8 mouse cellular contexts compared by ENCODE assay signal in genomic region chr10:117417772-117418667, GRCm38 (mm10). TPM values are rescaled to one million over a fixed set of nuclear protein-coding genes. Genes with fewer than 3 reads are reported as not detected.
A peak's percentile ranks its signal among the peaks of the same experiment; 100 is the strongest.
DNase-seq lines count a peak whose midpoint lies in the region; ATAC-seq lines count a peak whose summit lies in the region.

No protein-coding gene starts in this region.

- peak; percentile 79 for ATAC-seq in common myeloid progenitor, adult 5-6 weeks (replicated peaks; ENCODE audit: low read depth, poor library complexity, severe bottlenecking)
- ATAC-seq in midbrain, embryonic 15.5 days (replicated peaks) = peak; percentile 63

- peak overlapping the region; percentile 51 for H3K4me2 ChIP-seq in midbrain, embryonic 15.5 days

- no peaks in the 10 kb centered on the region for H3K9me3 ChIP-seq in hindbrain, embryonic 10.5 days
- no peaks in the 10 kb centered on the region for H3K9me3 ChIP-seq in midbrain, embryonic 15.5 days

- peaks cover 30% of the 10 kb centered on the region for H3K4me1 ChIP-seq in hindbrain, embryonic 10.5 days (replicated peaks)
- peaks cover 20% of the 10 kb centered on the region for H3K4me1 ChIP-seq in midbrain, embryonic 15.5 days

- no peaks in the 10 kb centered on the region for H3K36me3 ChIP-seq in hindbrain, embryonic 10.5 days
- no peaks in the 10 kb centered on the region for H3K36me3 ChIP-seq in midbrain, embryonic 15.5 days (replicated peaks)

- H3K9ac ChIP-seq in midbrain, embryonic 15.5 days = no peak overlapping the region

- peak overlapping the region; percentile 43 for H3K4me3 ChIP-seq in hindbrain, embryonic 10.5 days
- H3K4me3 ChIP-seq in midbrain, embryonic 15.5 days = peak overlapping the region; percentile 24

- whole genome bisulfite sequencing in hindbrain, embryonic 10.5 days = 29% methylated on average over 18 of the region's 18 CpGs
- WGBS in midbrain, embryonic 15.5 days = 26% methylated on average over 18 of the region's 18 CpGs

- H3K27me3 ChIP-seq in hindbrain, embryonic 10.5 days (ENCODE audit: insufficient read depth, poor library complexity, severe bottlenecking) = peaks cover 5% of the 10 kb centered on the region; the same call in 1 of the 2 replicates
- H3K27me3 ChIP-seq in midbrain, embryonic 15.5 days (replicated peaks) = no peaks in the 10 kb centered on the region

- peak; percentile 40 to 60 for DNase-seq in right cerebral cortex, adult 2 months (ENCODE audit: low spot score in 2 of 2)
- DNase-seq in right cerebral cortex, postnatal 14 days = no peak
- peak; percentile 38 for DNase-seq in hindbrain, embryonic 10.5 days (ENCODE audit: low spot score)
- peak; percentile 24 to 26 for DNase-seq in left cerebral cortex, postnatal 36 days (ENCODE audit: low spot score in 2 of 2)
- no peak for DNase-seq in thymus, postnatal 4 days
- no peak for DNase-seq in cerebellum, adult 8-10 months

- peak overlapping the region; percentile 59; the same call in 1 of the 2 replicates for H3K27ac ChIP-seq in hindbrain, embryonic 10.5 days
- H3K27ac ChIP-seq in midbrain, embryonic 15.5 days = peak overlapping the region; percentile 61

- intact Hi-C loops in left cerebral cortex, postnatal 36 days (cut with DNase I) = no loop called here

RNA-seq across cellular contexts. Expression of gene Cpsf6, which starts 38.2 kb away (rescaled TPM):
- total RNA-seq in common myeloid progenitor, adult 5-6 weeks (2017) = 152 and 168 TPM in 2 replicates
- polyA plus RNA-seq in hindbrain, embryonic 10.5 days (2016; fragmentation: Nextera tagmentation; extraction: Ambion mirVana) = 188 and 221 TPM in 2 replicates
- 100 to 1,000 TPM in 1 of 2 experiments, 10 to 100 TPM in 1; 94.5 to 120 TPM for total RNA-seq in left cerebral cortex, postnatal 36 days (2021)
- 148 and 154 TPM in 2 replicates for polyA plus RNA-seq in midbrain, embryonic 15.5 days (2015; fragmentation: Nextera tagmentation; extraction: Ambion mirVana)

Comparison
In these comparisons a context has a peak if more than half of its experiments do, and no peak if none do; other contexts are left out.
1. DNase-seq: peak in right cerebral cortex, adult 2 months (2 of 2), hindbrain, embryonic 10.5 days (single experiment) and left cerebral cortex, postnatal 36 days (2 of 2); none in right cerebral cortex, postnatal 14 days (single experiment), thymus, postnatal 4 days (single experiment) and cerebellum, adult 8-10 months (single experiment).